Mouse (Mus musculus): Measurements from ENCODE around the gene Vmn1r183.
"Not testable (repeated sequence)": the region's sequence is repeated elsewhere in the genome, so short reads cannot be mapped to it uniquely, and the experiment has no call there.

Gene Vmn1r183

DNA sequence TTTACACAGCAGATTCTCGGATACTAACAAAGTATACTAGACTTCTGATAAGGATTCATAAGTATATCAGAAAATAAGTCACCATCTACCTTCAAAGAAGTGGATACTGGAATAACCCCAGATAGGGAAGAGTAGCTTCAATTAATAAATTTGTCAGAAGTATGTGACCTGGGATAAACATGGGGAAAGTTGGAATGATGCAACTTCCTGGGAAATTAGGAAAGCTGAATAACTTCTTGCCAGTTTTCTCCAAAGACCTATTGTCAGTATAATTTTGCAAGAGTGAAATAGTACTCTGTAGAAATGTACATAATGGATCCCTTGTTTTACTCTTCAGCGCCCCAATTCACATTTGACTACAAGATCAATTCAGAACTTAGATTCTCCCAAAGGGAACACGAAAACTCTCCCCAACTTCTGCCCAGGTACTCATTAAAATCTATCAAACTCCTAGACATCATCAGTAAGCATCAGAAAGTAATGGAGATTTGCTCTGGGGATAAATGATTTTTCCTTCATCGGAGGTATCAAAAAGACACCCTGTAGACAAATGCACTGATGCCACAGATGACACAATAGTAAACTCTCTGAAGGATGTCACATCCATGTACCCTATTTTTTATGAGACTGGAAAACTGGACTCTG, at the start of gene Vmn1r183:
Vmn1r183 (plus strand) TSS at position 595 of the 645 bp plus-strand sequence.
- no peak for DNase-seq (ENCODE audit: low read depth, low spot score)

GRCm38 (mm10) chr7:24074424-24074823, 21.4 kb downstream of the Vmn1r183 start:
- DNase-seq (ENCODE audit: low read depth, low spot score) = not testable (repeated sequence)

- DNase-seq (ENCODE audit: low read depth, low spot score) = peak; percentile 97
Observed at GRCm38 (mm10) chr7:24081634-24082431, 28.8 kb downstream of the Vmn1r183 start, which contains the start of gene Zfp180. TSS of gene Zfp180 (plus strand) at chr7:24081924.

- DNase-seq (ENCODE audit: low read depth, low spot score) = no peak
Observed at GRCm38 (mm10) chr7:24082457-24083235, 29.6 kb downstream of the Vmn1r183 start.

GRCm38 (mm10) chr7:24086871-24087270, 33.8 kb downstream of the Vmn1r183 start:
- DNase-seq (ENCODE audit: low read depth, low spot score) = no peak

DNA sequence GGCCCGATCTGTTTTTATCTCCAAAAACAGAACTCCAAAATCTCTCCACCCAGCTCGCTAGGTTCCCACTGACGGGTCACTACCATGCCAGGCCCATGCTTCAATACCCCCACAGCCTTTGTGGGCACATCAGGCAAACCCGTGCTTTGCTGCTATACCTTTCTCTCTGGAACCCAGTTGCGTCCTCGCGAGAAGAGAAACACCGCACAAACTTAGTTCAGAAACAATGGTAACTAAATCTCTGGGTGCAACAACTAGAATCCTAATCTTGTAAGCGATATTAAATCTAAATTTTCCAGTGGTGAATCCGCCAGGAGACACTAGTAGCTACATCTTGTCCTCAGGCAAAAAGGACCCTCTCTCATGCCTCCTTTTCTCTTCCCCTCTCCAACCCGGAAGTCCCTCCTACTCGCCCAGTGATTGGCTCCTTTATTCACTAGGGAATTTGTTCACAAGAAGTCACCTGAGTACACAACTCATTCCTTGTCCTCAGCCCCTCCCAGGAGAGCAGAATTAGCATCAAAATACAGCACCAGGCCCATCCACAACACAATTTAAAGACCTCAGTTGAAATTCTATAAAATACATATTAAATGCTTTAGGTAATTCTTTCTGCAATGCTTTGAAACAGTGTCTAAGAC, 34.6 kb downstream of the Vmn1r183 start:
- DNase-seq (ENCODE audit: low read depth, low spot score) = no peak

GRCm38 (mm10) chr7:24104403-24104802, 51.3 kb downstream of the Vmn1r183 start:
- DNase-seq (ENCODE audit: low read depth, low spot score) = no peak

DNA sequence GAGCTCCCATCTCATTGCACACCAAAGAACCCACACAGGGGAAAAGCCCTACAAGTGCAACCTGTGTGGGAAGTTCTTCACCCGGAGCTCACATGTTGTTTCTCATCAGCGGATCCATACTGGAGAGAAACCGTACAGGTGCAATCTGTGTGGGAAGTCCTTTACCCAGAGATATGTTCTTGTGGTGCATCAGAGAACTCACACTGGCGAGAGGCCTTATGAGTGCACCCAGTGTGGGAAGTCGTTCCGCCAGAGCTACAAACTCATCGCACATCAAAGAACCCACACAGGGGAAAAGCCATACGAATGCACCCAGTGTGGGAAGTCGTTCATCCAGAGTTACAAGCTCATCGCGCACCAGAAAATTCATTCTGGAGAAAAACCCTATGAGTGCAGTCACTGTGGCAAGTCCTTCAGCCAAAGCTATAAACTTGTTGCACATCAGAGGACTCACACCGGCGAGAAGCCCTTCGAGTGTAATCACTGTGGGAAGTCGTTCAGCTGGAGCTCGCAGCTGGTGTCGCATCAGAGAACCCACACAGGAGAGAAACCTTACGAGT, 52.2 kb downstream of the Vmn1r183 start:
- no peak for DNase-seq (ENCODE audit: low read depth, low spot score)

GRCm38 (mm10) chr7:24110839-24111238, 57.8 kb downstream of the Vmn1r183 start:
- DNase-seq (ENCODE audit: low read depth, low spot score) = no peak

DNA sequence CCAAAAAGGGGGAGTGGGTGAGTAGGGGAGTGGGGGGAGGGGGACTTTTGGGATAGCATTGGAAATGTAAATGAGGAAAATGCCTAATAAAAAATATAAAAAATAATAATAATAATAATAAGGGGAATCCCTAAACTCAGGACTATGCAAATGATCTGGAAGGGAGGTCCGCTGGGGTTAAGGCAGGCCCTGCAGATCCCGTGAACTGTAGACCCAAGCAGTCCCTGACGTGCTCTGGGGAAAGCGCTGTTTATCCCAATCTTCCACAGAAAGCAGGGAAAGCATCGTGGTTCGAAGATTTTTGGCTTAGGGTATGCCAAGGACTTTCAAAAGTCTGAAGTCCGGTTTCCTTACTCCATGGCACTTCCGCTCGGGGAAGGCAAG, 58.7 kb downstream of the Vmn1r183 start:
- no peak for DNase-seq (ENCODE audit: low read depth, low spot score)

DNA sequence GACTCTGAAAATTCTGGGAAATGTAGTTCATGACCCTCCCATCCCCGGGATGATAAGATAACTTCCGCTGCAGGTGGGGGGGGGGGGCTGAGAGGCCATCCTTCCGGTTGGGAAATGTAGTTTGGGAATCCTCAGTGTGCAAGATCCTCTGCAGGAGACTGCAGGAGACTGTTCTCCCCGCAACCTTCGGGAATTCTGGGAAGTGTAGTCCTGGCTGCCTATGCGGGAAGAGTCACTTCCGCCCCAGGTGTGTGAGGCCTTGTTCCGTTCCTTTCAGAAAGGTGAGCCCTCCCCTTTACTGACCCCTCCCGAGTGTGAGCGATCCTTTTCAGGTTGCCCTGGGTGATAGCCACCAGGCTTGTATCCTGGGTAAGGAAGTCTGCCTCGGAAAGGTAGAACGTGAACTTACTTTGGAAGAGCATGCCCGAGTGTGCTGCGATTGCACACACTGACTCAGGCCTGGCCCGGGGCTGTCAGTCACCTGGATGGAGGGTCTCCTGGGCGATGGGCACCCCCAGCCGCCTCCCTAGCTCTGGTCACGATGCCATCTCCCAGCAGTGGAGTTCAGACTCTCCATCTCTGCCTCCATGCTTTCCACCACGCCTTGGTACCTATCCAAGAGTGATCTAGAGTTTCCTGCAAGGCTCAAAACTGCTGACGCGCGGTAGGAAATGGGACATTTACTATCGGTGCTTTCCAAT, 59.3 kb downstream of the Vmn1r183 start, which contains the start of gene Zfp112:
Zfp112 (plus strand) TSS at position 159 of the 701 bp plus-strand sequence.
- peak; percentile 90 for DNase-seq (ENCODE audit: low read depth, low spot score)

GRCm38 (mm10) chr7:24113001-24113400, 59.9 kb downstream of the Vmn1r183 start:
- DNase-seq (ENCODE audit: low read depth, low spot score) = peak; percentile 33

Data from mesoderm, embryonic 11.5 days (tissue).